Mouse (Mus musculus): Measurements from ENCODE around the gene Snrnp70.
A peak's percentile ranks its signal among the peaks of the same experiment; 100 is the strongest.

The Snrnp70 gene

DNA sequence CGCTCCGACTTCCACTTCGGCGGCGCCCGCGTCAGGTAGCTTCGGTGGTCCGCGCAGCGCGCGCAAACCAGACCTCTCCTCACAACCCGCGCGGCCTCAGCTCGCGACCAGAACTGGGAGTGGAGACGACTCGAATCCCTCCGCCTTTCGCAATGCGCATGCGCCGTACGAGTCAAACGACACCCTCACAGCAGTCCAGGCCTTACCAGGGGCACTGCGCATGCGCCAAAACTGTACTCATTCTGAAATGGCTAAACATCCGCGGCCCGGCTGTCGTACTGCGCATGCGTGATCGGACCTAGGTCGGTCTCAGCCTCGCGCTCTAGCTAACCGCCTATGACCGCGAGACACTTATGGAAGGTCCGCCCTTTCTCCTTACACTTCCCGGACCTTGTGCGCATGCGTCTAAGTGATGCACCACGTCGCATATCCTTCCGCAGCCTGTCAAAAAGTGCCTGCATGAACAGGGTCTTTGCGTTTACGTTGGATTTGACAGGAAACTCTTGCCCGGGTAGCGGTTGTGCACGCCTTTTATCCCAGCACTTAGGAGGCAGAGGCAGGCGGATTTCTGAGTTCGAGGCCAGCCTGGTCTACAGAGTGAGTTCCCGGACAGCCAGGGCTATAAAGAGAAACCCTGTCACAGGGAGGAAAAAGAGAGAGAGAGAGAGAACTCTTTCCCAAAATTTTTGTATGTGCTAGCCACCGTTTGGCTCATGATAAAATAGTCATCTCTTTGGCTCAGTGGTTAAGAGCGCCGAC, at the start of gene Snrnp70:
Snrnp70 (minus strand) TSS at position 165 of the 759 bp plus-strand sequence.
- DNase-seq (ENCODE audit: low read depth, low spot score) = peak; percentile 100

DNA sequence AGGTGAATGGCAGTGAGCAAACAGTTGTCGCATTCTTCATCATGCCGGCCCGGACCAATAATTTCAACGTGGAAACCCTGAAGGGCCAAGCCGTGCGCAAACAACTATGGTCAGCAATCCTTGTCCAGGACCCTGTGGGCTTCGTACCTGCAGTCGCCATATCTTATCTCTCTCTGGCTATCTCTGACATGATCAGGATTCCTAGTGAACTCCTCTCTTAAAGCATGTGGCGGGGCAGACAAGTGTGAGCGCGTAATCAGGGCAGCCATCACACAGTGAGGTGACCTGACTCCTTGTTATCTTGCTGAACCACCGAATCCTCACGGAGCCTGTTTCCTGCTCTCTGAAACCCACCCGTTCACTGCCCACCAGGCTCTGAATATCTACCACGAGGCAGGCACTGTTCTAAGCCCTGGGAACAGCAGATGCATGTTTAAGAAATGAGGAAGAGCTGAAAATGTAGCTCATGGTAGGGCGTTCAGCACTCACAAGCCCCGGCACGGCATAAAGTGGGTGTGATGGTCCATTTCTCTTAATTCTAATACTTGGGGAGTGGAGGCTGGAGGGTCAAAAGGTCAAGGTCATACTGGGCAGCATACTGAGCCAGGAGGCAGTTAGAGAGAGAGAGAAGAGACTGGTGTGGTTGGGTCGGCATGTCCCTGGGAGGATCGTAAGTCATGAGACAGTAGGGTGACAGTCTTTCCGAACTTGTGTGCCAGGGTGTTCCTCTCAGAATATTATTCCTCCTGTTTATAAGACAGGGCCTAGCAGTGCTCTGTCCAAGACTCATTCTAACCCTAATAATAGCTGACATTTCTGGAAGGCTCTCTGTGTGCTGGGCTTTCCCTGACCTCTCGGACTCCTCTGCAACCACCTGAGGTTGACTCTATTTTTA, 48.2 kb upstream of the Snrnp70 start:
- DNase-seq (ENCODE audit: low read depth, low spot score) = no peak

DNA sequence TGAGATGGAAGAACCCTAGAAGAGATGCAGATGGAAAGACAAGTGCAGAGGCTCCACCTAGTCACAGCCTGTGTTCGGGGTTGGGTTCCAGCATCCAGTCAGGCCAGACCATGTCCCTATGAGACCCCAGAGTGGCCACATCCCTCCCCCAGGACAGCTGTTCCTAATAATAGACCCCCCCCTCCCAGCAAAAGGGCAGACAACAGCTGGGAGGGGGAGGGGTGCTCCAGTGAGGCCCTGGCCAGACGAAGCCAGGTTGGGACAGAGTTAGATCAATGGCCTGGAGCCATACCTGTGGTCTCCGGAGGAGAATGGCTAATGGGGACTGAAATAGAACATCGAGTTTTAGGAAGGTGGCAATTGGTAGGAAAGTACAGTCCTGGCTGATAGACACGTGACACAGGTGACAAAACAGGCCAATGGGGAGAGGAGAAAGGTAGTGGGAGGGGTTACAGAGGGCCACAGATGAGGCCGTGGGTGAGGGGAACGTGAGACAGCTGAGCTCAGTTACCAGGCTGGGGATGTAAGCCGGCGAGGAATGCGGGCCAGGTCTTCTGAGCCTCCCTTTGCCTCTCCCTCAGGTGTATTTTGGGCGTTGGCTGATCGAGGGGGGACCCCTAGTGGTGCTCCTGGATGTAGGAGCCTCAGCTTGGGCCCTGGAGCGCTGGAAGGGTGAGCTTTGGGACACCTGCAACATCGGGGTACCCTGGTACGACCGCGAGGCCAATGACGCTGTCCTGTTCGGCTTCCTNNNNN, 42.2 kb upstream of the Snrnp70 start, which contains the start of gene Ruvbl2:
Ruvbl2 (minus strand) TSS at position 576 of the 756 bp plus-strand sequence.
- no peak for DNase-seq (ENCODE audit: low read depth, low spot score)

DNA sequence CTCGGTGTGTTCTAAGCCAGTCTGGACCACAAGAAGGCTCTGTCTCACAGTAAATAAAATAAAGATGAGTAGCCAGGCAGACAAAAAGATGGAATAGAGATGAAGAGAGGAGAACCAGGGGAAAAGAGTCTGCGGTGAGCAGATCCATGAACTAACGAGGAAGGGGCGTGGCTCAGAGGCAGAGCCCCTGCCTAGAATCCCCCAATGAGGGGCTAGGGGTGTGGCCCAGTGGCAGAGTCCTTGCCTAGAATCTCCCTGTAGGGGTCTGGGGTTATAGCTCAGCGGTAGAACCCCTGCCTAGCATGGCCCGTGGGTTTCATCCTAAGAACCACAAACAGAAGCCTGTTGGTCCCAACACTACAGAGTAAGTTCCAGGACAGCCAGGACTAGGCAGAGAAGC, 41.5 kb upstream of the Snrnp70 start:
- DNase-seq (ENCODE audit: low read depth, low spot score) = no peak

DNA sequence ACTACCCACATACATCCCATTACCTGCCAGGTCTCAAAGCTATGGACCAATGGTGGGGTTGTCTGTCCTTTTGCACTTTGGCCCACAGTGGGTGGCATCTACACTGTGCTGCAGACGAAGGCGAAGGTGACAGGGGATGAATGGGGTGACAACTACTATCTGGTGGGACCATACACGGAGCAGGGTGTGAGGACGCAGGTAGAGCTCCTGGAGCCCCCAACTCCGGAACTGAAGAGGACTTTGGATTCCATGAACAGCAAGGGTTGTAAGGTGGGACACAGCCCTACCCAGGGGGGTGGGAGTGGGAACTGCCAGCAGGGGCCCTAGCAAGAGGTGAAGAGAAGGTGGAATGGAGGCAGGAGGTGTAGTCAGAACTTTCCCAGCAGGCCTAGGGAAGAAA, 40.9 kb upstream of the Snrnp70 start:
- DNase-seq (ENCODE audit: low read depth, low spot score) = no peak

DNA sequence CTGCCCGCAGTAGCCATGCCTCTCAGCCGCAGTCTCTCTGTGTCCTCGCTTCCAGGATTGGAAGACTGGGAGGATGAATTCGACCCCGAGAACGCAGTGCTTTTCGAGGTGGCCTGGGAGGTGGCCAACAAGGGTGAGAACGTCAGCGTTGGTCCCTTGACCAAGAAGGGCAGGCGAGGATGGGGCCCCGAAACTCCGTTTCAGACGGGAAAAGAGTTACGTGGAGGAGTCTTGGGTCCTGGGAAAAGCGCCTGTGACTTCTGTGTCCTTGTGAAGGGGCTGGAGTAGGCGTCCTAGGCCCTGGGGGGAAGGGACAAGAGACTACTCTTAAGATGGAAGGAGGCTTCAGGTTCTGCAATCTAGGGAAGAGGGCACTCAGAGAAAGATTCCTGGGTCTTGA, 39.5 kb upstream of the Snrnp70 start:
- DNase-seq (ENCODE audit: low read depth, low spot score) = no peak

DNA sequence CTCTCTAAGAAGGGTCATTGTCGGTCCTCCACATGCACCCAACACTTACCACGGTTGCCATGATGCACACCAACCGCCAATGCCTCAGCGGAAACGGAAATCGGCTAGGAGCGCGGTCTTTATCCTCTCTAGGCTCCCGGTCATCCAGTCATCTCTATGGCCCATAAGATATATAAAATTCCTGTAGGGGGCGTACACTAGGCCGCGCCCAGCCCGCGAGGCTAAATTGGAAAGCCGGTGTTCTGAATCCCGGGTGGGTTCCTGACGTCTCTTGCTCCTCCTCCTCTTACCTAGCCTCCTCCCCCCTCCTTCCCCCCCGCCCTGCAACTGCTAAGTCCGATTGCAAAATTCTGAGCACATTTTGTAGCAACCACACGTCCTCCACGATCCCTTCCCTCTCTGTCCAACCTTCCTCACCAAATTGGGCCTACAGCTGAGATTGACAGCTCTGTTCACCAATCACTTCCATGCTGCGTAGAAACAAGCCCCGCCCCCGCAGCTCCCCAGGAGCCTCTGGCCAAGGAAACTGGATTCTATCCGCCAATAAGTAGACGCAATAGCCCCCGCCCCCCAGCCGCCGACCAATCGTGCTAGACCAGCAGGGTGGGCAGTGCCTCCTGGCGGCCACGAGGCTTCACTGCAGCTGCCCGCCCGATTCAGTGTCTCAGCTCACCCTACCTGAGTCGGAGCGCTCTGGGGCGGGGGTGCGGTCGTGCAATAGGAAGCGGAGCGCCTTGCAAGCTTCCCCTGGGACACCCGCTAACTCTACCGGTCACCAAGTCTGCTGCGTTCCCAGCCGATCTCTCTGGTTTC, 38.9 kb upstream of the Snrnp70 start, which contains the start of gene Gys1:
Gys1 (plus strand) TSS at position 642 of the 813 bp plus-strand sequence.
- DNase-seq (ENCODE audit: low read depth, low spot score) = peak; percentile 100

DNA sequence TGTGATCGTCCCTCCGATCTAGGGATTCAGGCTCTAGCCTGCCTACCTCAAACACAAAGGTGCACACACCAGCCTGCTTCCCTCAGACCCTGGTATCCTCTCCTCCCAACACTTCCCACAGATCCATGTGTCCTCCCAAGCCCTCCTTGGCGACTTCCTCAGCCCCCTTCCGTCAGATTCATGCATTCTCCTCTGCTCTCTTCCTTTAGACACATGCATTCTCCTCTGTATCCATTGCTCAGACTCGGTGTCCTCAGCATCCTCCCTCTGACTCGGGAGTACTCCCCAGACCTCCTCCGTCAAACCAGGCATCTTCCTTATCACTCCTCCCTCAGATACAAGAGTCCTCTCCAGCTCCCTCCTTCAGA, 38.3 kb upstream of the Snrnp70 start:
- DNase-seq (ENCODE audit: low read depth, low spot score) = no peak

DNA sequence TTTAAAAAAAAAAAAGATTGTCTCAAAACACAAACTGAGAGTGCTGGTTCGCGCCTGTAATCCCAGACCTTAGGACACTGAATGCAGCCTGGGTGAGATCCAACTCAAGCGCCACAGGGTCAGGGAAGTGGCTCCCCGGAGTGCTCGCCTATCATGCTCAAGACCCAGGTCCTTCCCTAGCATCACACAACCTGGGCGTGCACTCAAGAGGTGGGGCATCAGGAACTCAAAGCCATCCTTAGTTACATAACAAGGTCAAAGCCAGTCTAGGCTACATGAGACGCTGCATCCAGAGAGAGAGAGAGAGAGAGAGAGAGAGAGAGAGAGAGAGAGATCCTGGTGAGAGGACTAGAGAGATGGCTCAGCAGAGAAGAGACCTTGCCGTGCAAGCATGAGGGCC, 31.0 kb upstream of the Snrnp70 start:
- no peak for DNase-seq (ENCODE audit: low read depth, low spot score)

DNA sequence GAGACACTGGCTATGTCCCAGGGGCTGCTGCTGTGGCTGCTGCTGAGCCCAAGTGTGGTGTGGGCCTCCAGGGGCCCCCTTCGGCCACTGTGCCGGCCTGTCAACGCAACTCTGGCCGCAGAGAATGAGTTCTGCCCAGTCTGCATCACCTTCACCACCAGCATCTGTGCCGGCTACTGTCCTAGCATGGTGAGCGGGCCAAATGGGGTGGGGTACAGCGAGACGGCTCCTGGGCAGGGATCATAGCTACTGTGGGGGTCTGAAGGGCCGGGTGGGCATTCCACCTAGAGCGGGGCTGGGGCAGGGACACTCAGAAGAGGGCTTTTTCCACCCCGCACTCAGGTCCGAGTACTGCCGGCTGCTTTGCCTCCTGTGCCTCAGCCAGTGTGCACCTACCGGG, 25.7 kb upstream of the Snrnp70 start:
- DNase-seq (ENCODE audit: low read depth, low spot score) = no peak

DNA sequence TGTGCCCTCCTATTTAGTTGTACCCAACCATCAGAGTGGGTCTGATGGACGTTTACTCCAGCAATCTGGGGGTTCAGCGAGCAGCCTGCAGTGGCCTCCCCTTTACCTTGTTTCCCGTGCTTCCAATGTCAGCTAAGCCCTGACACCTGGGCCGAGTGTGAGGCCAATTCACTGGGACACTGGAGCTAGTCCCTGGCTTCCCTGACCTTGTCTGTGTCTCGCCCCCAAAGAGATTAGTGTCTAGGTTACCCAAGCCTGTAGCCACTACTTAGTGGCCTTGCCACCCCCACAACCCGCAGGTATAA, 25.0 kb upstream of the Snrnp70 start, which contains the start of gene Lhb:
Lhb (plus strand) TSS at position 206 of the 305 bp plus-strand sequence.
- no peak for DNase-seq (ENCODE audit: low read depth, low spot score)

DNA sequence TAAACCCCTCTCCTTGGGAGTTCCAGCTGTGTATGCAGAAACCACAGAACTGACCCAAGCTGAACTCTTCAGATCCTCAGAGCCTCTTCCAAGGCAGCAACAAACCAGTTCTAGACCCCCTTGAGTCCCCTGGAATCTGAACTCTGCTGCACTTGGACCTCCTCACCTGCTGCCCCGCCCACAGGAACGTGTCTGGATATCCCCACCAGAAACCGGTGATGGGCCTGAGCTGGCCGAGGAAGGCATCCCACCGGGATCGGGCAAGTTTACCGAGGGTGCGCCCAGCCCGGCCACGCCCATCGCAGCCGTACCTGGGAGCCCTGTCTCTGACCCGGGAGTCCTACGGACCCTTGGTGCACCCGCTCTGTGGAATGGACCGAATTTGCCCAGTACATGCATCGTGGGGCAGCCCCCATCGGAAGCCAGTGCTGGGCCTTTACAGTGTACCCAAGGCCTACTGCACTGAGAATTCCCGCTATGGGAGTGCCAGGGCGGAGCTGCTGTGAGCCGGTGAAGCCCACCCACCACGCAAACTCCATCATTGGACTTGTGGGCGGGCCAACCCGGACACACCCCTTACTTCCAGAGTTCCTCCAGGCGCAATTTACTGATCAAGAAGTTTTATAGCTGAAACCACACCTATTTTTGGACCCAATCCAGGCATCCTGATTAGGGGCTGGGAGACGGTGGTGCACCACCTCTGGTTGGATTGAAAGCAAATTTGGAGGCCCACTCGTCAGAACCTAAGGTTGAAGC, 24.5 kb upstream of the Snrnp70 start:
- DNase-seq (ENCODE audit: low read depth, low spot score) = no peak

DNA sequence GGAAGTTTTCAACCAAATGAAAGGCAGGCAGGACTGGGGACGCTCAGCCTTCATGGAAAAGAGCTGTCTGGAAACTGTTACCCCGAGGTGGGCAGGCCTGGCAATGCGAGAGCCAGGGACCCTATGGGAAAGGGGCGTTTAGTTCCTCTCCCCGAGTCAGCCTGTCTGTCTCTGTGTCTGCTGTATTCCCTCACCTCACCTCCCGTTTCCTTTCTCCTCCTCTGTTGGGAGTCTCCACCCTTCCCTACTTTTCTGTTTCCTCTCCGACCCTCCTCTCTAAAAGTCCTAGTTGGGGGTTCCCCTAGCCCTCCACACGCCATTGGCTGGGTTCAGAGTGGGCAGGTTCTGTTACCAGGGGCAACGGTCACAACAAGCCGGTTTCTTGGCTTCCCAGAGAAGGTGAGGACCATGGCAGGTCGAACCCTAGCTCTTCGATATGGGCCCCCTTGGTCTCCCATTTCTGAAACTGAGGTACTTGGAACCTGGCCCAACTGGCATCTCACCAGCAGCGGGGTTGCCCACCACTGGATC, 22.5 kb upstream of the Snrnp70 start:
- no peak for DNase-seq (ENCODE audit: low read depth, low spot score)

DNA sequence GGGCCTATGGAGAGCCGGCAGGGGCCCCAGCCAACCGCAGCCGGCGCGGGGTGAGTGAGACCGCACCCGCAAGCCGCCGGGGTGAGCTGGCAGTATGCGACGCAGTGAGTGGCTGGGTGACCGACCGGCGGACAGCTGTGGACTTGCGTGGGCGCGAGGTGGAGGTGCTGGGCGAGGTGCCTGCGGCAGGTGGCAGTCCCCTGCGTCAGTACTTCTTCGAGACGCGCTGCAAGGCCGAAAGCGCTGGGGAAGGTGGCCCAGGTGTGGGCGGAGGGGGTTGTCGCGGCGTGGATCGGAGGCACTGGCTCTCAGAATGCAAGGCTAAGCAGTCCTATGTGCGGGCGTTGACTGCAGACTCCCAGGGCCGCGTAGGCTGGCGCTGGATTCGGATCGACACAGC, 20.1 kb upstream of the Snrnp70 start:
- no peak for DNase-seq (ENCODE audit: low read depth, low spot score)

DNA sequence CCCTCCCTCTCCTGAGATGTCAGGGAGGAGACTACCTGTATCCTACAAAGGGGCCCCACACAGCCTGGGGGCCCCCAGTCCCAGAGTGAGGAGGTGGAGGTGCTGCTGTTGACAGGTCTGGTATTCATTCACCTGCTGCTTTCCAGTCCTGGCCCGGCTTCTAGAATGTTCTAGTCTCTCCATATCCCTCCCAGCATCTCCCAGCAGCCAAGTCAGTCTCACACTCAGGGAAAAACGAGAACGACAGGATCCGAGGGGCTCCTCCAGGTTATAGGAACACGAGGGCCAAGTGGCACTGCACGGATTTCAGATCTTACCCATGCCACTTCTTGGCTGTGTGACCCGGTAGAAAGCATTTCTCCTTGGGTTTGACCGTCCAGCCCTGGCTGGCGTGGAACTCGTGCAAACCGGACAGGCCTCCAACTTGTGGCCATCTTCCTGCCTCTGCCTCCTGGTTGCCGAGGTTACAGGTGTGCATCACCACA, 19.2 kb upstream of the Snrnp70 start:
- DNase-seq (ENCODE audit: low read depth, low spot score) = no peak

DNA sequence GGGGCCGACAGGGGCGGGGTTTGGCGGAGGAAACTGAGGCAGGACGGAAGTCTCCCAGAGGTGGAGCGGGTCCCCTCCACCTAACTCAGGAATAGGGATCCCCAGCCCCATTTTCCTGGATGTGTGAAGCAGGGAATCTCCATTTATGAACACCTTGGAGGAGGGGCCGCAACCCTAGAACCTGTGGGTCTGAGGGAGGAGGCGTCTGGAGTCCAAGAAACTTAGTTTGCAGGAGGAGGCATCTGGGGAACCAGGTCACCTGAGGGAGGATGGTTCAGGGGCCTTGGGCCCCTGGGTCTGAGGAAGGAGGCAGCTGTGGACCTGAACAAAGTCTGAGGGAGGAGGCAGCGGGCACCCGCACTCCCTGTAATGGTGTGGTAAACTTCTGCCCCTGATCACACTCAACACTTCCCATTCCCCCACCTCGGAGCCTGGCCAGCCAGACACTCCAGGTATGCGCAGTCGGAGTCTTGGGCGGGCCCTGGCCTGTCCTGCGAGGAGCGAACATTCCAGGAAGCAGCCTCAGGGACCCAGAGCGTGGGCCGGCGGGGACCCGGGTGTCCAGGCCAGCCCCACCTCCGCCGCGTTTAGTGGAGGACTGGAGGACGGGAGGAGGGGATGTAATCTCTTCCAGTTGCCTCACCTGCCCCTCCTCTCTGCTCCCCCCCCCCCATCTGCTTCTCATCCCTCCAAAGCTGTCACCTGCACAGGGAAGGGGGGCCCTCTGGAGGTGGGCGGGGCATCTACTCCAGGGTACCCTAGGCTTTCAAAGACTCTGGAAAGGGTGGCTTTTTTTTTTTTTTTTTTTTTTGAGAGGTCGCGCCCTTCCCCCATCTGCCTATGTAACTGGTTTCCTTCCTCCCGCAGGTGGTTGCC, 18.6 kb upstream of the Snrnp70 start:
- DNase-seq (ENCODE audit: low read depth, low spot score) = no peak

DNA sequence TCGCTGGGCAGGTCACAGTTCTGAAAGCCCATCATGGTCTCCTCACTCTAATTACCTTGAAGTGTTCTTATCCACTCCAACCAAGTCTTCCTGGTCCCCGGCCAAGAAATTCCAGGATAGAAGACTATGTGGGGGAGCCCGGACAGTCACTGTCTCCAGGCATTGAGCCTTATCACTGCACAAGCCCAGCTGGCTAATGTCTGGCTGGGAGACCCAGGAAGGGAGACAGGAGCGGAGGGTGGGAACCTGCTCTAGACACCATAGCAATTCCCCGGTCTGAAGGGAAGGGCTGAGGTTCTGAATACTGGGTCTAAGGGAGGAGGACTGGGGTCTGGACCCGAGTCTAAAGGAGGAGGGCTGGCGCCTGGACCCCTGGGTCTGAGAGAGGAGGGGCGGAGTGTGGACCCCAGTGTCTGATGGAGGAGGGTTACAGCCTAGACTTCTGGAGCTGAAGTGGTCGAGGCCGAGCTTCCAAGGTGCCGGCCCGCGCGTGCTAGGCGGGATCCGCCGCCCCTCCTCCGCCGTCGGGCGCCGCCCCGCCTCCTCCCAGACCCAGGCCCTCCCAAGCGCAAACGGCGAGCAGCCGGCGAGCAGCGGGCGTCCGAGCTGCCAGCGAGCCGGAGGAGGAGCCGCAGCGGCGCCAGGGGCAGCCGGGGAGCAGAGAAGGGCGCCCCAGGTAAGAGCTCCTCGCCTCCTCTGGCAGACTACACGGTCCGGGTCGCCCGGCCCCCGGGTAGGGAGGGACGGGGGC, 17.7 kb upstream of the Snrnp70 start, which contains the start of gene Ntf5:
Ntf5 (plus strand) TSS at position 583 of the 751 bp plus-strand sequence.
- no peak for DNase-seq (ENCODE audit: low read depth, low spot score)

DNA sequence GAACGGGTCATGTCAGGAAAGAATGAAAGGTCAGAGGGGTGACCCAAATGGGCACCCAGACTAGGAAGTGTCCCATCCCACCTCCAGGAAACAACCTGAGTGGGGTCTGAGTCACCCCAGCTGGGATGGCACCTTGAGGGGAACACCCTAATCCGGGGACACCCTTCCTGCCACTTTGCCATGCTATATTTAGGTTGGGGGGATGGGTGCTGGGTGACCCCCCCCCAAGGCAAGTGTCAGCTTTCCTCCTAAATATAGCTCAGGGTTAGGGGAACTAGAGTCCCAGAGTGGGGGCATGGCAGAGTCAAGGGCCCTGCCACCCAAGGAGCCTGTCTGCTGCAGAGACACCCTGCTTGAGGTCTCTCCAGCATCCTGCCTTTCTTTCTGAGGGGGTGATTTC, 16.9 kb upstream of the Snrnp70 start:
- no peak for DNase-seq (ENCODE audit: low read depth, low spot score)
